Mouse (Mus musculus): ENCODE data around the gene Agpat3.

GRCm38 (mm10) chr10:78366195-78366834, 14.0 kb upstream of the Agpat3 start:
- TF ChIP-seq ZC3H11A (IDR thresholded peaks at IDR 0.05; ENCODE audit: borderline replicate concordance, low read depth, low read length) (no peak), ZNF384 (IDR thresholded peaks at IDR 0.05; ENCODE audit: low read depth, low read length) (peak; percentile 90), CHD2 (IDR thresholded peaks at IDR 0.05; ENCODE audit: low read depth, low read length) (0 out of 2 replicates have a peak, but pooled peaks have one; percentile 44), MAFK (IDR thresholded peaks at IDR 0.05; ENCODE audit: insufficient read depth, low read depth, low read length) (no peak)
